Mouse (Mus musculus) kidney, adult 2 months (tissue): ENCODE data around the gene Gsc2. TPM values are rescaled to one million over a fixed set of nuclear protein-coding genes. Genes with fewer than 3 reads are reported as not detected.
A peak's percentile ranks its signal among the peaks of the same experiment; 100 is the strongest.

Experiments
- DNase-seq: peaks from one replicate; pipeline ENCODE4 v3.0.0; 2021
- H3K27ac ChIP-seq: fragments of 200-500 bp; 2 replicates; pipeline ENCODE4 v1.5.1; 2012; ENCODE audit warnings: low read depth, low read length, control low read depth, inconsistent platforms; ENCODE audit not compliant: insufficient read depth
- H3K27me3 ChIP-seq: fragments of 200-500 bp; replicated peaks from 2 replicates; pipeline ENCODE4 v1.6.1; 2012; ENCODE audit warnings: mild to moderate bottlenecking, moderate library complexity, low read length, inconsistent platforms; ENCODE audit not compliant: control insufficient read depth, insufficient read depth
- H3K36me3 ChIP-seq: fragments of 200-500 bp; 2 replicates; pipeline ENCODE4 v1.6.1; 2012; ENCODE audit warnings: mild to moderate bottlenecking, moderate library complexity, low read length, inconsistent platforms; ENCODE audit not compliant: control insufficient read depth, insufficient read depth
- H3K4me1 ChIP-seq: fragments of 200-500 bp; 2 replicates; pipeline ENCODE4 v1.6.1; 2011; ENCODE audit warnings: low read length; ENCODE audit not compliant: control insufficient read depth, insufficient read depth
- H3K4me3 ChIP-seq: fragments of 200-500 bp; 2 replicates; pipeline ENCODE4 v1.5.1; 2011; ENCODE audit warnings: mild to moderate bottlenecking, low read depth, low read length, control low read depth; ENCODE audit not compliant: insufficient read depth
- CTCF ChIP-seq: fragments of 200-500 bp; conservative IDR thresholded peaks from 2 replicates; pipeline ENCODE4 v1.5.1; 2011; ENCODE audit warnings: low read depth, mild to moderate bottlenecking, control low read depth, low read length, moderate library complexity, mixed read lengths; ENCODE audit not compliant: insufficient read depth, insufficient read length
- POLR2A ChIP-seq: fragments of 200-500 bp; IDR thresholded peaks from one replicate; pipeline ENCODE4 v1.6.1; 2011; ENCODE audit warnings: low read depth, low read length, control low read depth
- WGBS: fragments of 180-500 bp; shearing (Covaris S2); methylation state at CpG from one replicate; pipeline ENCODE4 v1.1.7; 2018; 5-methylcytosine and 5-hydroxymethylcytosine counted together
- polyA plus RNA-seq: library from polyadenylated mRNA; depleted of rRNA; stranded (reverse); fragments of >200 nt; gene quantifications from 2 replicates; pipeline ENCODE4 v1.2.3, GENCODE M21; 2012

Gene Gsc2
- polyA plus RNA-seq, 1 experiment, result not detected

DNA sequence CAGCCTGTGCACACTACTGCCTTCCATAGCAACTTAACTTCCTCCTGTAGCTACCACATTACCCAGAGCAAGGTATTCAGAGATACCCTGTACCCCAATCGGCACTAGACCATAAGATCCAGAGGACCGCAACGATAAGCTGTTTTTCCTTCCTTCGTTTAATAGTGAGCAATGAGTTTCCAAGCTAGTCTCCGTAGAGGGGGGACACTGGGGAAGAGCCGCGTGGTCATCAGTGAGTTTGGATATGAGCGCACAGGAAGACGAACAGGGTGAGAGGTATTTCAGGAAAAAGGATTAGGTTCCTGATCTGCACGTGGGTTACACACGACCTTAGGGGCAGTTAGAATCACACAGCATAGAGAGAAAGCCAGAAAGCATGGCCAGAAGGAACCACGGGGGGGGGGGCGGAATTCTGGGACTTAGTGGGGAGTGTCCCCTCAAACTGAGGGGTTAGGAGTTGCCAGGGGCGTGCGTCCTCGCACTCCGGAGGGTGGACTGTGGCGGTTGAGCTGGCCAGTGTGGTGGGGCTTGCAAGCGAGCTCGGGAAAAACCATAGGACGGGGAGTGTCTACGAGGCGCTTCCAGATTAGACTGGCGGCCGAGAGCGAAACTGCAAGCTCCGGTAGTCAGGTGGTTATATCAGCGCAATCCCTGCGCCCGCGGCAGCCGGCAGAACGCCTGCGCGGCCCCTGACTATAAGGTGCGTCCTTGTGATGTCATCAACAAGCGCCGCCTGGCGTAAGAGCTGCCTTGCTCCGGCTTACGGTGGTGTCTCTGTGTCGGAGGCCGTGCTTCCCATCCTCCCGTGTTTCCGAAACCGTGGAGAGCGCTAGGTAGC lies 6.7 kb upstream of the Gsc2 start:
- TF ChIP-seq CTCF, result peak; percentile 52
- TF ChIP-seq POLR2A, result peak; percentile 84
- Histone ChIP-seq H3K27me3 (no peaks in the 10 kb centered on the region), H3K27ac (peak overlapping the region; percentile 81), H3K36me3 (no peaks in the 10 kb centered on the region), H3K4me1 (peaks cover 10% of the 10 kb centered on the region; the same call in 1 of the 2 replicates), H3K4me3 (peak overlapping the region; percentile 91)
- under 1% methylated on average over 47 of the region's 47 CpGs for WGBS
- DNase-seq, result peak; percentile 97

DNA sequence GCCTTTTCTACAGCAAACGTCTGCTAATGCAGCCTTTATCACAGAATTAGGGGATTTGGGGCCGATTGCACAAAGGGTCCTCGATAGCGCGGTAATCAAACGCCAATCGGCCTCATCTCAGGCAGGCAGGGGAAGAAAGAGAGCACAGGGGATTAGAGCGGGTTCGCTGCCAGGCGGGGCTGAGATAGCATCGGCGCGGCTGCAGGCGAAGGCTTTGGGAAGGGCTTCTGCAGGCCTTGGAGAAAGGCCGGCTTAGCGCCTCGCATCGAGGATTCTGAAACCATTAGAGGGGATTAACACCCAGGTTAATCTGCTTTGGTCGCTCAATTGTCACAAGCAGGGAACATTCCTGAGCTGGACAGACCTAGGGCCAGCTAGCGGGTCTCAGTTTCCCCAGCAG lies 5.7 kb upstream of the Gsc2 start:
- Histone ChIP-seq H3K4me1 (peaks cover 10% of the 10 kb centered on the region; the same call in 1 of the 2 replicates), H3K36me3 (no peaks in the 10 kb centered on the region), H3K27ac (no peak overlapping the region), H3K27me3 (no peaks in the 10 kb centered on the region), H3K4me3 (no peak overlapping the region)
- WGBS, result 32% methylated on average over 20 of the region's 20 CpGs
- no peak for TF ChIP-seq POLR2A
- DNase-seq, result no peak

DNA sequence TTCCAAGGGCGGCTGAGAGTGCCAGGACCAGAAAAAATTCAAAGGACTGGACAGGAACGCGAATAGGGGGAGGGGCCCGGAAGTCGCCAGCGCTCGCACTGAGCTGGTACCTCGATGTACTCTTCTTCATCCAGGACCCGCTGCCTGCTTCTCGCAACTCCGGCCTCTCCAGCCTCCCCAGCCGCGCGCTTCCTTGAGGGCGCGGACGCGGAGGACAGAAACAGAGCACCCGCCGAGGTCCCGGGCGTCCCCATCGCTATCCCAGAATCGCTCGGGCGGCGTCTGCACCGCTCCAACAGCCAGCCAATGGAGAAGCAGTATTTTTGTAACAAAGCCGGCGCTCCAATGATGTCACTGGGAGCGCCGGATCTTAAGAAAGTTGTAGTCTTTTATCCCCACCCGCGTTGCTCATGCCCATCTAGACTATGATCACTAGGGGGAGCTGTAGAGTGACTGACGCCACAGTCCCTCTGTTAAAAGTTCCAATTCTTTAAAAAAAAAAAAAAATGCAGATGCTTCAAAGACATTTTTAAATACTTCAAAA lies 3.7 kb downstream of the Gsc2 start, which contains the start of gene Ess2:
Gene Ess2 (minus strand): TSS at position 297 of the 544 bp plus-strand sequence.
- TF ChIP-seq POLR2A (no peak), CTCF (peak; percentile 76)
- H3K27me3 ChIP-seq, result peaks cover 4% of the 10 kb centered on the region; the same call in 1 of the 2 replicates
- H3K27ac ChIP-seq, result peak within 1 kb of the TSS; percentile 57
- H3K36me3 ChIP-seq, result no peaks in the 10 kb centered on the region; the same call in 1 of the 2 replicates
- WGBS, result under 1% methylated on average over 35 of the region's 35 CpGs
- peak within 1 kb of the TSS; percentile 88 for H3K4me3 ChIP-seq
- DNase-seq, result peak; percentile 97
- H3K4me1 ChIP-seq, result peaks cover 4% of the 10 kb centered on the region; the same call in 1 of the 2 replicates

DNA sequence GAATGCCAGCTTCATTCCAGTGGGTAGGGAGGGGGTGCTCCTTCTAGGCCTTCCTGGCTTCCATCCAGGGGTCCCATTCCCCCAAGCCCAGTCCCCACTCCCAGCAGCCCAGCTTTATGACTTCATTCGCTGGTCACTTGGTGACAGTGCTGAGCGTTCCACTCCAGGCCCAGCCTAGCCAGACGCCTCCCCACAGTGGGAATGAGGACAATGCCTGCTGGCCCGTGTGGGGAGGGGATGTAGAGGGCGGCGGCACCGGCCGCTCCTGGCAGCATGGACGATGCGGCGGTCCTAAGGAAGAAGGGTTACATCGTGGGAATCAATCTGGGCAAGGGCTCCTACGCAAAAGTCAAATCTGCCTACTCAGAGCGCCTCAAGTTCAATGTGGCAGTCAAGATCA lies 16.4 kb downstream of the Gsc2 start, which contains the start of the genes Dgcr2 and Tssk2:
Gene Dgcr2 (minus strand): TSS at position 101 of the 400 bp plus-strand sequence.
Gene Tssk2 (plus strand): TSS at position 176 of the 400 bp plus-strand sequence.
- H3K4me3 ChIP-seq, result no peak within 1 kb of the TSS
- WGBS, result 91% methylated on average over 14 of the region's 14 CpGs
- no peak for TF ChIP-seq POLR2A
- no peaks in the 10 kb centered on the region; the same call in 1 of the 2 replicates for H3K4me1 ChIP-seq
- no peaks in the 10 kb centered on the region for H3K27me3 ChIP-seq
- no peak within 1 kb of the TSS for H3K27ac ChIP-seq
- no peak for DNase-seq
- H3K36me3 ChIP-seq, result peaks cover 2% of the 10 kb centered on the region

DNA sequence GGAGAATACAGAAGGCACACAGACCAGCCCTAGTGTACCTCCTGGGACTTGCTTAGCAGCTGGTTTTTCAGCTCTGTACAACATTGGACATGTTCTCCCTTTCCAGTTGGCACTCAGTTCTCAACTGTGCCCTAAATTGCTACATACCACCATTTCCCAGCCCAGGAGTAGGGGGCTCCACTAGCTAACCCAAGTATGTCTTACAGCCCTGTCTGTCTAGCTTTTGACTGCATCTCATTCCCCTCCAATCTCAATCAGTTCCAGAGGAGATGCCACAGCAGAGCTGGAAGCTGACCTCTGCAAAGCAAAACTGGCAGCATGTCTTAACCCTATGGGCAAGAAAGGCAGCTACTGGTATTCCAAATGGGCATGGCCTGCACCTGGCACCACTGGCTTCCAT lies 18.8 kb downstream of the Gsc2 start:
- Histone ChIP-seq H3K4me3 (no peak overlapping the region), H3K36me3 (no peaks in the 10 kb centered on the region), H3K4me1 (peaks cover 6% of the 10 kb centered on the region; the same call in 1 of the 2 replicates), H3K27ac (no peak overlapping the region), H3K27me3 (no peaks in the 10 kb centered on the region)
- TF ChIP-seq POLR2A (no peak), CTCF (no peak)
- no peak for DNase-seq

DNA sequence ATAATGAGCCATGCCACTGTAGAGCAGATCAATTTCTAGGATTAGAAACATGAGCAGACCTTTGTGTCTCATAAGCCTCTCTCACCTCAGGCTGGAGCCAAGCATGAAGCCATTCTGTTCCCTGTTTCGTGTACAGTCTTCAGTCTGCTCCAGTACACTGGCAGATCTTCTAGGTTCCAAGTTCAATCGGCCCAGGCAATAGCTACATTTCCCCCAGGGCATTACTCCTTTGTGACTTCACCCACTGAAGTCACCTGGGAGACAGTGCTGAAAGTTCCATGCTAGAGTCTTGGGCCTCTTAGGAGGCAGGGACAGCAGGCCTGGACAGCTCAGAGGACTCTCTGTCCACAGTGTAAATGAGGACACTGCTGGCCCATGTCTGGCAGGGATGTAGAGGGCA lies 20.9 kb downstream of the Gsc2 start, which contains the start of gene Tssk1:
Gene Tssk1 (plus strand): TSS at position 301 of the 400 bp plus-strand sequence.
- TF ChIP-seq POLR2A, result no peak
- TF ChIP-seq CTCF, result no peak
- Histone ChIP-seq H3K4me3 (no peak within 1 kb of the TSS), H3K27ac (no peak within 1 kb of the TSS), H3K4me1 (peaks cover 16% of the 10 kb centered on the region), H3K27me3 (no peaks in the 10 kb centered on the region), H3K36me3 (no peaks in the 10 kb centered on the region)
- DNase-seq, result no peak
- WGBS, result 63% methylated on average over 2 of the region's 2 CpGs

DNA sequence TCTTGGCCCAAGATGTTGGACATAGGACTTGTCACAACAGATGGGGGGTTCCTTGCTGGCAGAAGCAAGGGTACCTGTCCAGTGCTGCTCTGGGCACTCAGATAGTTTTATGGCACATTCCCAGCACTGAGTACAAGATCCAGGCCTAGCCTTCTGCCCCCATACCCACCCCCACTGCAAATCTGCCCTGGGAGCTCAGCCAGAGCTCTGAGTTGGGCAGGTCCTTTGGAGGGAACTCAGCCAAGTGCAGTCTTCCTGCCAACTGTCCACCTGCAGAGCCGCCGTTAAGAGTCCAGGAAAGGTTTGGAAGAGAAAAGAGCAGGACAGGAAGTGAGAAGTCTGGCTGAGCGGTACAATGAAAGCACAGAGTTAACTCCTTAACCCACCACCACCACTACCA lies 22.3 kb downstream of the Gsc2 start:
- no peak for TF ChIP-seq POLR2A
- TF ChIP-seq CTCF, result no peak
- no peaks in the 10 kb centered on the region for H3K36me3 ChIP-seq
- no peak overlapping the region for H3K4me3 ChIP-seq
- H3K4me1 ChIP-seq, result peaks cover 16% of the 10 kb centered on the region
- no peaks in the 10 kb centered on the region for H3K27me3 ChIP-seq
- peak; percentile 94 for DNase-seq
- peak overlapping the region; percentile 69 for H3K27ac ChIP-seq
- WGBS, result 11% methylated on average over 3 of the region's 3 CpGs
